In genomic region chr7:24372300-24372699, GRCm38 (mm10) we compare ENCODE assay signal across 12 mouse cellular contexts. TPM values are rescaled to one million over a fixed set of nuclear protein-coding genes. Genes with fewer than 3 reads are reported as not detected.
DNase-seq lines count a peak whose midpoint lies in the region; ATAC-seq and TF ChIP-seq lines count a peak whose summit lies in the region.
"Had no signal": no experiment of that assay in that cellular context is flagged by ENCODE, and none has a peak within 500 bp of the region (broad histone marks: within the 10 kb centered on the region; RNA-seq: fewer than 3 reads in every experiment).

No protein-coding gene starts in this region.

- no peak for DNase-seq in midbrain, embryonic 10.5 days (ENCODE audit: low spot score)
- DNase-seq in liver, postnatal 0 days = peak; percentile 67
- DNase-seq in spleen, postnatal 36 days (ENCODE audit: low spot score in 2 of 2) = peak; percentile 54 to 60
- no peak for DNase-seq in adrenal gland, adult 8-10 months
- no peak for DNase-seq in midbrain, embryonic 14.5 days
- DNase-seq: gastrocnemius, postnatal 10 days; layer of hippocampus, postnatal 36 days had no signal

- no peaks in the 10 kb centered on the region for H3K36me3 ChIP-seq in midbrain, embryonic 10.5 days
- H3K36me3 ChIP-seq in midbrain, embryonic 15.5 days (replicated peaks) = no peaks in the 10 kb centered on the region
- peaks cover 80% of the 10 kb centered on the region for H3K36me3 ChIP-seq in erythroblast, embryonic 14.5 days (ENCODE audit: control insufficient read depth)
- H3K36me3 ChIP-seq in liver, postnatal 0 days (replicated peaks; ENCODE audit: insufficient read depth, low read length) = peaks cover 12% of the 10 kb centered on the region; the same call in 1 of the 2 replicates
- no peaks in the 10 kb centered on the region for H3K36me3 ChIP-seq in forebrain, embryonic 16.5 days (ENCODE audit: control insufficient read depth, insufficient read depth)
- H3K36me3 ChIP-seq in midbrain, embryonic 14.5 days (ENCODE audit: control insufficient read depth, insufficient read depth, low read length) = no peaks in the 10 kb centered on the region

- no peak overlapping the region for H3K4me2 ChIP-seq in midbrain, embryonic 15.5 days
- H3K4me2 ChIP-seq in liver, postnatal 0 days (ENCODE audit: low read depth, low read length) = peak overlapping the region; percentile 68
- no peak overlapping the region for H3K4me2 ChIP-seq in forebrain, embryonic 16.5 days (ENCODE audit: low read length)
- H3K4me2 ChIP-seq in midbrain, embryonic 14.5 days (ENCODE audit: low read length) = no peak overlapping the region

- 84% methylated on average over 11 of the region's 11 CpGs for WGBS in midbrain, embryonic 10.5 days
- 92% methylated on average over 11 of the region's 11 CpGs for WGBS in midbrain, embryonic 15.5 days
- WGBS in liver, postnatal 0 days (ENCODE audit: insufficient replicate concordance) = 29% methylated on average over 10 of the region's 11 CpGs
- WGBS in forebrain, embryonic 16.5 days = 86% methylated on average over 10 of the region's 11 CpGs
- 90% methylated on average over 11 of the region's 11 CpGs for WGBS in midbrain, embryonic 14.5 days

- H3K9me3 ChIP-seq in midbrain, embryonic 10.5 days (replicated peaks) = no peaks in the 10 kb centered on the region
- no peaks in the 10 kb centered on the region for H3K9me3 ChIP-seq in midbrain, embryonic 15.5 days
- H3K9me3 ChIP-seq in erythroblast, embryonic 14.5 days (ENCODE audit: control insufficient read depth, low read length) = peaks cover 2% of the 10 kb centered on the region; the same call in 1 of the 2 replicates
- no peaks in the 10 kb centered on the region for H3K9me3 ChIP-seq in liver, postnatal 0 days (ENCODE audit: low read length)
- H3K9me3 ChIP-seq in forebrain, embryonic 16.5 days (ENCODE audit: control insufficient read depth, low read length) = no peaks in the 10 kb centered on the region
- H3K9me3 ChIP-seq in midbrain, embryonic 14.5 days (ENCODE audit: control insufficient read depth, low read length) = no peaks in the 10 kb centered on the region

- H3K27me3 ChIP-seq in midbrain, embryonic 10.5 days (ENCODE audit: low read depth, poor library complexity, severe bottlenecking) = peaks cover 10% of the 10 kb centered on the region
- H3K27me3 ChIP-seq in midbrain, embryonic 15.5 days (replicated peaks) = peaks cover 4% of the 10 kb centered on the region
- peaks cover 3% of the 10 kb centered on the region; the same call in 1 of the 2 replicates for H3K27me3 ChIP-seq in erythroblast, embryonic 14.5 days (ENCODE audit: control insufficient read depth)
- no peaks in the 10 kb centered on the region for H3K27me3 ChIP-seq in liver, postnatal 0 days (ENCODE audit: insufficient read depth, low read length)
- H3K27me3 ChIP-seq in forebrain, embryonic 16.5 days (replicated peaks; ENCODE audit: control insufficient read depth, insufficient read depth, low read length) = peaks cover 3% of the 10 kb centered on the region; the same call in 1 of the 2 replicates
- no peaks in the 10 kb centered on the region for H3K27me3 ChIP-seq in midbrain, embryonic 14.5 days (ENCODE audit: control insufficient read depth, insufficient read depth, low read length)

- H3K27ac ChIP-seq in midbrain, embryonic 10.5 days (replicated peaks) = peak overlapping the region; percentile 52; the same call in 1 of the 2 replicates
- H3K27ac ChIP-seq in midbrain, embryonic 15.5 days = no peak overlapping the region
- H3K27ac ChIP-seq in liver, postnatal 0 days (ENCODE audit: low read depth) = peak overlapping the region; percentile 96
- H3K27ac ChIP-seq in forebrain, embryonic 16.5 days (ENCODE audit: low read length) = no peak overlapping the region
- H3K27ac ChIP-seq in midbrain, embryonic 14.5 days (replicated peaks; ENCODE audit: low read depth, low read length) = no peak overlapping the region

- TF ChIP-seq EP300 in liver, postnatal 0 days (IDR thresholded peaks at IDR 0.05; ENCODE audit: low read depth) = no peak

- H3K9ac ChIP-seq in midbrain, embryonic 15.5 days = no peak overlapping the region
- H3K9ac ChIP-seq in liver, postnatal 0 days (replicated peaks) = peak overlapping the region; percentile 71
- H3K9ac ChIP-seq in forebrain, embryonic 16.5 days (replicated peaks; ENCODE audit: low read depth, low read length) = no peak overlapping the region
- H3K9ac ChIP-seq in midbrain, embryonic 14.5 days (replicated peaks; ENCODE audit: low read length) = no peak overlapping the region

- ATAC-seq in midbrain, embryonic 15.5 days (replicated peaks) = no peak
- ATAC-seq in liver, postnatal 0 days = peak; percentile 7; the same call in 1 of the 2 replicates
- no peak for ATAC-seq in forebrain, embryonic 16.5 days
- no peak for ATAC-seq in midbrain, embryonic 14.5 days (ENCODE audit: low FRiP score, low TSS enrichment)

- peaks cover 15% of the 10 kb centered on the region for H3K4me1 ChIP-seq in midbrain, embryonic 10.5 days
- peaks cover 11% of the 10 kb centered on the region for H3K4me1 ChIP-seq in midbrain, embryonic 15.5 days
- peaks cover 91% of the 10 kb centered on the region for H3K4me1 ChIP-seq in erythroblast, embryonic 14.5 days (ENCODE audit: control insufficient read depth)
- H3K4me1 ChIP-seq in liver, postnatal 0 days (ENCODE audit: insufficient read depth) = peaks cover 53% of the 10 kb centered on the region
- H3K4me1 ChIP-seq in forebrain, embryonic 16.5 days (replicated peaks; ENCODE audit: control insufficient read depth, insufficient read depth, low read length) = peaks cover 12% of the 10 kb centered on the region
- peaks cover 8% of the 10 kb centered on the region; the same call in 1 of the 2 replicates for H3K4me1 ChIP-seq in midbrain, embryonic 14.5 days (ENCODE audit: control insufficient read depth, insufficient read depth, low read length)

- no peak for TF ChIP-seq CTCF in liver, postnatal 0 days (IDR thresholded peaks at IDR 0.05; ENCODE audit: low read depth)

- H3K4me3 ChIP-seq in midbrain, embryonic 10.5 days = no peak overlapping the region
- no peak overlapping the region for H3K4me3 ChIP-seq in midbrain, embryonic 15.5 days
- peak overlapping the region; percentile 98 for H3K4me3 ChIP-seq in erythroblast, embryonic 14.5 days (replicated peaks)
- H3K4me3 ChIP-seq in liver, postnatal 0 days (ENCODE audit: low read depth, low read length) = peak overlapping the region; percentile 69
- no peak overlapping the region for H3K4me3 ChIP-seq in forebrain, embryonic 16.5 days (replicated peaks; ENCODE audit: low read length)
- no peak overlapping the region for H3K4me3 ChIP-seq in midbrain, embryonic 14.5 days (replicated peaks; ENCODE audit: low read depth, low read length)

RNA-seq across cellular contexts. Expression of gene Kcnn4, which starts 2.2 kb away (rescaled TPM):
- polyA plus RNA-seq in midbrain, embryonic 10.5 days (2016; fragmentation: Nextera tagmentation; extraction: Ambion mirVana) = 3.3 and 4.0 TPM in 2 replicates
- 0.92 and 1.1 TPM in 2 replicates for polyA plus RNA-seq in midbrain, embryonic 15.5 days (2015; fragmentation: Nextera tagmentation; extraction: Ambion mirVana)
- polyA plus RNA-seq in erythroblast, embryonic 14.5 days (2012) = 56.1 and 61.3 TPM in 2 replicates
- polyA plus RNA-seq in liver, postnatal 0 days (2015; fragmentation: Nextera tagmentation; extraction: Ambion mirVana) = 41.0 and 41.9 TPM in 2 replicates
- 0.63 and 0.80 TPM in 2 replicates for polyA plus RNA-seq in forebrain, embryonic 16.5 days (2015; fragmentation: Nextera tagmentation; extraction: Ambion mirVana)
- 1 to 10 TPM in 2 of 4 experiments, under 1 TPM in 2; 0.70 to 2.0 (median 1.2) TPM for total RNA-seq in adrenal gland, adult 8-10 months (2022)
- 0.43 and 0.45 TPM in 2 replicates for polyA plus RNA-seq in midbrain, embryonic 14.5 days (2014; fragmentation: Nextera tagmentation; extraction: Ambion mirVana)

RNA-seq across cellular contexts. Expression of gene Lypd5, which starts 23.3 kb away (rescaled TPM):
- polyA plus RNA-seq in midbrain, embryonic 10.5 days (2016; fragmentation: Nextera tagmentation; extraction: Ambion mirVana) = not detected in 2 replicates
- polyA plus RNA-seq in midbrain, embryonic 15.5 days (2015; fragmentation: Nextera tagmentation; extraction: Ambion mirVana) = not detected in 2 replicates
- polyA plus RNA-seq in erythroblast, embryonic 14.5 days (2012) = 0.02 TPM in 1 of 2 replicates, not detected in the other
- polyA plus RNA-seq in liver, postnatal 0 days (2015; fragmentation: Nextera tagmentation; extraction: Ambion mirVana) = 0.06 TPM in 1 of 2 replicates, not detected in the other
- polyA plus RNA-seq in forebrain, embryonic 16.5 days (2015; fragmentation: Nextera tagmentation; extraction: Ambion mirVana) = not detected in 2 replicates
- total RNA-seq in adrenal gland, adult 8-10 months (2022) = not detected
- not detected in 2 replicates for polyA plus RNA-seq in midbrain, embryonic 14.5 days (2014; fragmentation: Nextera tagmentation; extraction: Ambion mirVana)
- total RNA-seq: gastrocnemius, postnatal 10 days; layer of hippocampus, postnatal 36 days had no signal
- polyA plus RNA-seq: cortical plate, adult 2 months; neural tube, embryonic 11.5 days had no signal

RNA-seq across cellular contexts. Expression of gene Smg9, which starts 27.1 kb away (rescaled TPM):
- polyA plus RNA-seq in midbrain, embryonic 10.5 days (2016; fragmentation: Nextera tagmentation; extraction: Ambion mirVana) = 29.0 and 34.1 TPM in 2 replicates
- polyA plus RNA-seq in midbrain, embryonic 15.5 days (2015; fragmentation: Nextera tagmentation; extraction: Ambion mirVana) = 38.4 and 40.3 TPM in 2 replicates
- polyA plus RNA-seq in erythroblast, embryonic 14.5 days (2012) = 16.4 and 18.4 TPM in 2 replicates
- polyA plus RNA-seq in liver, postnatal 0 days (2015; fragmentation: Nextera tagmentation; extraction: Ambion mirVana) = 8.2 and 8.7 TPM in 2 replicates
- polyA plus RNA-seq in forebrain, embryonic 16.5 days (2015; fragmentation: Nextera tagmentation; extraction: Ambion mirVana) = 30.3 and 35.2 TPM in 2 replicates
- 10 to 100 TPM; 20.2 to 39.0 (median 25.9) TPM for total RNA-seq in adrenal gland, adult 8-10 months (2022)
- 32.9 and 33.3 TPM in 2 replicates for polyA plus RNA-seq in midbrain, embryonic 14.5 days (2014; fragmentation: Nextera tagmentation; extraction: Ambion mirVana)

RNA-seq across cellular contexts. Expression of gene Tescl, which starts 38.6 kb away (rescaled TPM):
- polyA plus RNA-seq in midbrain, embryonic 10.5 days (2016; fragmentation: Nextera tagmentation; extraction: Ambion mirVana) = 0.14 and 0.26 TPM in 2 replicates
- polyA plus RNA-seq in midbrain, embryonic 15.5 days (2015; fragmentation: Nextera tagmentation; extraction: Ambion mirVana) = 0.48 TPM in 1 of 2 replicates, not detected in the other
- not detected in 2 replicates for polyA plus RNA-seq in erythroblast, embryonic 14.5 days (2012)
- not detected in 2 replicates for polyA plus RNA-seq in liver, postnatal 0 days (2015; fragmentation: Nextera tagmentation; extraction: Ambion mirVana)
- not detected in 2 replicates for polyA plus RNA-seq in forebrain, embryonic 16.5 days (2015; fragmentation: Nextera tagmentation; extraction: Ambion mirVana)
- total RNA-seq in adrenal gland, adult 8-10 months (2022) = under 1 TPM in 1 of 4 experiments, not detected in 3; 0.70 TPM
- polyA plus RNA-seq in midbrain, embryonic 14.5 days (2014; fragmentation: Nextera tagmentation; extraction: Ambion mirVana) = not detected in 2 replicates
- total RNA-seq: gastrocnemius, postnatal 10 days; layer of hippocampus, postnatal 36 days had no signal
- polyA plus RNA-seq: neural tube, embryonic 11.5 days had no signal

RNA-seq across cellular contexts. Expression of gene Zfp94, which starts 55.8 kb away (rescaled TPM):
- polyA plus RNA-seq in midbrain, embryonic 10.5 days (2016; fragmentation: Nextera tagmentation; extraction: Ambion mirVana) = 13.7 and 15.5 TPM in 2 replicates
- polyA plus RNA-seq in midbrain, embryonic 15.5 days (2015; fragmentation: Nextera tagmentation; extraction: Ambion mirVana) = 23.6 and 24.5 TPM in 2 replicates
- polyA plus RNA-seq in erythroblast, embryonic 14.5 days (2012) = 0.07 TPM in 1 of 2 replicates, not detected in the other
- polyA plus RNA-seq in liver, postnatal 0 days (2015; fragmentation: Nextera tagmentation; extraction: Ambion mirVana) = 1.8 and 2.2 TPM in 2 replicates
- polyA plus RNA-seq in forebrain, embryonic 16.5 days (2015; fragmentation: Nextera tagmentation; extraction: Ambion mirVana) = 25.9 and 26.6 TPM in 2 replicates
- 10 to 100 TPM in 1 of 4 experiments, 1 to 10 TPM in 3; 4.8 to 10.1 (median 7.0) TPM for total RNA-seq in adrenal gland, adult 8-10 months (2022)
- 18.9 and 19.2 TPM in 2 replicates for polyA plus RNA-seq in midbrain, embryonic 14.5 days (2014; fragmentation: Nextera tagmentation; extraction: Ambion mirVana)

Comparison
In these comparisons a context has a peak if more than half of its experiments do, and no peak if none do; other contexts are left out.
1. H3K27ac ChIP-seq: peak in midbrain, embryonic 10.5 days (single experiment) and liver, postnatal 0 days (single experiment); none in midbrain, embryonic 15.5 days (single experiment), forebrain, embryonic 16.5 days (single experiment) and midbrain, embryonic 14.5 days (single experiment).
2. DNase-seq: peak in liver, postnatal 0 days (single experiment) and spleen, postnatal 36 days (2 of 2); none in midbrain, embryonic 10.5 days (single experiment), adrenal gland, adult 8-10 months (single experiment) and midbrain, embryonic 14.5 days (single experiment).
3. H3K4me3 ChIP-seq: peak in erythroblast, embryonic 14.5 days (single experiment) and liver, postnatal 0 days (single experiment); none in midbrain, embryonic 10.5 days (single experiment), midbrain, embryonic 15.5 days (single experiment), forebrain, embryonic 16.5 days (single experiment) and midbrain, embryonic 14.5 days (single experiment).